Mouse (Mus musculus): Measurements from ENCODE around the gene Hmgcr.
A peak's percentile ranks its signal among the peaks of the same experiment; 100 is the strongest.

DNA sequence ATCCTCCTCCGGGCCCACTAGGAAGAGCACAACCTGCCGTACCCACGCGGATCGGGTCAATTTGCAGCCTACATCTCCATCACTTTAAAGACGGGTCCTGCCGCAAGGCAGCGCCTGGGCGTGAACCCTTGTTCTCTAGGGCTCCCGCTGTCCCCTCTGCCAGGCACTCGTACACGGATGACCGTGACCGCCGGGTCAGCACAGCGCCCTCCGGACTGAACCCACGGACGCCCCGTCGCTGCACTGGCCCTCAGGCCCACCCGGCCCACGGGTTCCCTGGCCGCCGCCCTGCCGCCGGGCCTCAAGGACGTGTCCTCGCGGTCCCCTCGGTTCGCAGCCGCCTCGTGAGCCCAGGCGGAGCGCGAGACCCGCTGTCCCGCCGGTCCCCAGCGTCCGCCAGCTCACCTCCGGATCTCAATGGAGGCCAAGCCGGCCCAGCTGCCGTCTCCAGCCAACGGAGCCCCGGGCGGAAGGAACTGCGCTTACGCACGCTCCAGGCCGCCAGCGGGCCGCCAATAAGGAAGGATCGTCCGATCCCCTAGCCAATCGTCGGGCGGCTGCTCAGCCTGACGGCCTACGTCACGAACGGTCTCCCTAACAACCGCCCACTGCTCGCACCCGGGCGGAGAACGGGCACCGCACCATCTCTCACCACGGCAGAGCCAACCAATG, at the start of gene Hmgcr:
- TF ChIP-seq EP300 (IDR thresholded peaks at IDR 0.05; ENCODE audit: low read depth) = peak; percentile 64; the same call in 1 of the 2 replicates
- TF ChIP-seq CTCF (IDR thresholded peaks at IDR 0.05; ENCODE audit: low read depth) = no peak; the same call in 1 of the 2 replicates
